Mouse (Mus musculus) bone marrow, adult 2 months (tissue): ENCODE measurements around the gene Cyp2d9.
"Not testable (repeated sequence)": the region's sequence is repeated elsewhere in the genome, so short reads cannot be mapped to it uniquely, and the experiment has no call there.

Experiments
- CTCF ChIP-seq: fragments of 200-500 bp; IDR thresholded peaks from 2 replicates; pipeline ENCODE4 v1.5.1; 2011; ENCODE audit warnings: low read length, control low read depth; ENCODE audit not compliant: control insufficient read depth, insufficient read depth
- POLR2A ChIP-seq: fragments of 200-500 bp; IDR thresholded peaks from 2 replicates; pipeline ENCODE4 v1.6.1; 2011; ENCODE audit warnings: low read depth, mild to moderate bottlenecking, control low read depth, low read length, borderline replicate concordance; ENCODE audit not compliant: control insufficient read depth

DNA sequence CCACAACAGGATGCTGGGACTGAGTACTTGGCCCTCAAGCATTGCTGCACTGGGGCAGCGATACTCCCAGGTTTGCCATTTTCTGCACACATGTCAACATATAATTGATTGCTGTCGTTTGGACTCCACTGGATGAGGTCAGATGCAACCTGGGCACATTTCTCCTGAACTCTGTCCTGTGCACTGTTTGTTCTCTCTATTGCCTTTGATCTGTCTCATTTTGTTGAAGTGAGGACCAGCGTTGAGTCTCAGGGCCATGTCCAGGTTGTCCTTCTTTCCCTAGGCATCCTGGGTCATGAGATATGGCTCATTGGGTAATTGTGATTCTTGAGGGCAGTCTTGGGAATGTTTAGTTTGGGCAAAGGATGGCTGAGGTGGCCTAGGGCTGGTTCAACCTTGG lies 37.3 kb upstream of the Cyp2d9 start:
- not testable (repeated sequence) for TF ChIP-seq CTCF, POLR2A
